Mouse (Mus musculus): ENCODE data around the gene Smtnl2. TPM values are rescaled to one million over a fixed set of nuclear protein-coding genes. Genes with fewer than 3 reads are reported as not detected.

The Smtnl2 gene
- polyA plus RNA-seq, 1 experiment from 2014 or later: 8.1 TPM

- H3K4me2 ChIP-seq (replicated peaks; ENCODE audit: low read depth): no peak overlapping the region
- ATAC-seq: no peak
- no peak for TF ChIP-seq CTCF (IDR thresholded peaks at IDR 0.05; ENCODE audit: low read depth)
- WGBS: 59% methylated on average over 5 of the region's 5 CpGs
- H3K4me1 ChIP-seq (replicated peaks; ENCODE audit: control insufficient read depth, insufficient read depth, low read length): peaks cover 3% of the 10 kb centered on the region; the same call in 1 of the 2 replicates
- peaks cover 4% of the 10 kb centered on the region; the same call in 1 of the 2 replicates for H3K36me3 ChIP-seq (ENCODE audit: control insufficient read depth, insufficient read depth)
- H3K4me3 ChIP-seq (ENCODE audit: low read depth, low read length): no peak overlapping the region
- H3K27ac ChIP-seq (ENCODE audit: low read depth, low read length): no peak overlapping the region
- no peaks in the 10 kb centered on the region for H3K9me3 ChIP-seq (ENCODE audit: control insufficient read depth)
- no peaks in the 10 kb centered on the region for H3K27me3 ChIP-seq (replicated peaks; ENCODE audit: control insufficient read depth, insufficient read depth, low read length)
- H3K9ac ChIP-seq (ENCODE audit: low read depth, low read length): no peak overlapping the region
These were observed 9.5 kb downstream of the Smtnl2 start for GRCm38 (mm10) chr11:72402017-72402416.

GRCm38 (mm10) chr11:72401068-72401467 lies 10.4 kb downstream of the Smtnl2 start:
- WGBS: 96% methylated on average over 12 of the region's 12 CpGs
- no peak for ATAC-seq
- no peaks in the 10 kb centered on the region for H3K27me3 ChIP-seq (replicated peaks; ENCODE audit: control insufficient read depth, insufficient read depth, low read length)
- no peak overlapping the region for H3K27ac ChIP-seq (ENCODE audit: low read depth, low read length)
- peaks cover 4% of the 10 kb centered on the region; the same call in 1 of the 2 replicates for H3K36me3 ChIP-seq (ENCODE audit: control insufficient read depth, insufficient read depth)
- no peak overlapping the region for H3K4me3 ChIP-seq (ENCODE audit: low read depth, low read length)
- no peaks in the 10 kb centered on the region for H3K9me3 ChIP-seq (ENCODE audit: control insufficient read depth)
- H3K4me1 ChIP-seq (replicated peaks; ENCODE audit: control insufficient read depth, insufficient read depth, low read length): peaks cover 5% of the 10 kb centered on the region; the same call in 1 of the 2 replicates
- no peak overlapping the region for H3K4me2 ChIP-seq (replicated peaks; ENCODE audit: low read depth)
- no peak for TF ChIP-seq CTCF (IDR thresholded peaks at IDR 0.05; ENCODE audit: low read depth)
- no peak overlapping the region for H3K9ac ChIP-seq (ENCODE audit: low read depth, low read length)

GRCm38 (mm10) chr11:72397811-72398525 lies 13.5 kb downstream of the Smtnl2 start:
- H3K4me2 ChIP-seq (replicated peaks; ENCODE audit: low read depth): no peak overlapping the region
- no peak for ATAC-seq
- no peak overlapping the region for H3K4me3 ChIP-seq (ENCODE audit: low read depth, low read length)
- 85% methylated on average over 8 of the region's 8 CpGs for WGBS
- no peak overlapping the region for H3K27ac ChIP-seq (ENCODE audit: low read depth, low read length)
- peaks cover 4% of the 10 kb centered on the region; the same call in 1 of the 2 replicates for H3K36me3 ChIP-seq (ENCODE audit: control insufficient read depth, insufficient read depth)
- no peaks in the 10 kb centered on the region for H3K9me3 ChIP-seq (ENCODE audit: control insufficient read depth)
- peaks cover 5% of the 10 kb centered on the region; the same call in 1 of the 2 replicates for H3K4me1 ChIP-seq (replicated peaks; ENCODE audit: control insufficient read depth, insufficient read depth, low read length)
- H3K9ac ChIP-seq (ENCODE audit: low read depth, low read length): no peak overlapping the region
- H3K27me3 ChIP-seq (replicated peaks; ENCODE audit: control insufficient read depth, insufficient read depth, low read length): no peaks in the 10 kb centered on the region
- no peak for TF ChIP-seq CTCF (IDR thresholded peaks at IDR 0.05; ENCODE audit: low read depth)

- WGBS: 48% methylated on average over 10 of the region's 10 CpGs
- no peak for ATAC-seq
- Histone ChIP-seq H3K27me3 (replicated peaks; ENCODE audit: control insufficient read depth, insufficient read depth, low read length) (no peaks in the 10 kb centered on the region), H3K4me1 (replicated peaks; ENCODE audit: control insufficient read depth, insufficient read depth, low read length) (peaks cover 5% of the 10 kb centered on the region; the same call in 1 of the 2 replicates), H3K9ac (ENCODE audit: low read depth, low read length) (no peak overlapping the region), H3K4me3 (ENCODE audit: low read depth, low read length) (no peak overlapping the region), H3K36me3 (ENCODE audit: control insufficient read depth, insufficient read depth) (peaks cover 4% of the 10 kb centered on the region; the same call in 1 of the 2 replicates), H3K27ac (ENCODE audit: low read depth, low read length) (peak overlapping the region; percentile 64; the same call in 1 of the 2 replicates), H3K9me3 (ENCODE audit: control insufficient read depth) (no peaks in the 10 kb centered on the region), H3K4me2 (replicated peaks; ENCODE audit: low read depth) (no peak overlapping the region)
- TF ChIP-seq CTCF (IDR thresholded peaks at IDR 0.05; ENCODE audit: low read depth): no peak
These were observed 14.4 kb downstream of the Smtnl2 start for GRCm38 (mm10) chr11:72397072-72397471.

GRCm38 (mm10) chr11:72396621-72397020 lies 14.9 kb downstream of the Smtnl2 start:
- no peak for TF ChIP-seq CTCF (IDR thresholded peaks at IDR 0.05; ENCODE audit: low read depth)
- ATAC-seq: 0 out of 2 replicates have a peak, but pooled peaks have one; percentile 19
- H3K4me3 ChIP-seq (ENCODE audit: low read depth, low read length): no peak overlapping the region
- H3K36me3 ChIP-seq (ENCODE audit: control insufficient read depth, insufficient read depth): peaks cover 4% of the 10 kb centered on the region; the same call in 1 of the 2 replicates
- no peaks in the 10 kb centered on the region for H3K27me3 ChIP-seq (replicated peaks; ENCODE audit: control insufficient read depth, insufficient read depth, low read length)
- H3K9me3 ChIP-seq (ENCODE audit: control insufficient read depth): no peaks in the 10 kb centered on the region
- H3K4me1 ChIP-seq (replicated peaks; ENCODE audit: control insufficient read depth, insufficient read depth, low read length): peaks cover 5% of the 10 kb centered on the region; the same call in 1 of the 2 replicates
- 55% methylated on average over 7 of the region's 7 CpGs for WGBS
- H3K27ac ChIP-seq (ENCODE audit: low read depth, low read length): peak overlapping the region; percentile 64; the same call in 1 of the 2 replicates
- H3K4me2 ChIP-seq (replicated peaks; ENCODE audit: low read depth): no peak overlapping the region
- H3K9ac ChIP-seq (ENCODE audit: low read depth, low read length): no peak overlapping the region

GRCm38 (mm10) chr11:72395652-72396051 lies 15.9 kb downstream of the Smtnl2 start:
- no peak overlapping the region for H3K4me2 ChIP-seq (replicated peaks; ENCODE audit: low read depth)
- peaks cover 5% of the 10 kb centered on the region; the same call in 1 of the 2 replicates for H3K4me1 ChIP-seq (replicated peaks; ENCODE audit: control insufficient read depth, insufficient read depth, low read length)
- no peak overlapping the region for H3K9ac ChIP-seq (ENCODE audit: low read depth, low read length)
- H3K27ac ChIP-seq (ENCODE audit: low read depth, low read length): no peak overlapping the region
- H3K36me3 ChIP-seq (ENCODE audit: control insufficient read depth, insufficient read depth): peaks cover 4% of the 10 kb centered on the region; the same call in 1 of the 2 replicates
- no peak for ATAC-seq
- no peak overlapping the region for H3K4me3 ChIP-seq (ENCODE audit: low read depth, low read length)
- no peak for TF ChIP-seq CTCF (IDR thresholded peaks at IDR 0.05; ENCODE audit: low read depth)
- no peaks in the 10 kb centered on the region for H3K9me3 ChIP-seq (ENCODE audit: control insufficient read depth)
- WGBS: 82% methylated on average over 6 of the region's 6 CpGs
- H3K27me3 ChIP-seq (replicated peaks; ENCODE audit: control insufficient read depth, insufficient read depth, low read length): no peaks in the 10 kb centered on the region

All from intestine, postnatal 0 days (tissue).